Mouse (Mus musculus) limb, embryonic 13.5 days (tissue): ENCODE data around the gene Pkd1l3. TPM values are rescaled to one million over a fixed set of nuclear protein-coding genes. Genes with fewer than 3 reads are reported as not detected.

ENCODE experiments used
- ATAC-seq: fragments of 200-750 bp; cut with Nextera tagmentation; 2 replicates; pipeline ENCODE4 v1.8.0; 2017; ENCODE audit warnings: low read depth, moderate number of reproducible peaks, moderate TSS enrichment; ENCODE audit not compliant: low FRiP score
- H3K27ac ChIP-seq: fragments of 300-500 bp; sonication (generic); 2 replicates; pipeline ENCODE4 v1.5.1; 2015; ENCODE audit warnings: inconsistent platforms, mild to moderate bottlenecking, moderate library complexity
- H3K27me3 ChIP-seq: fragments of 300-500 bp; sonication (generic); 2 replicates; pipeline ENCODE4 v1.6.1; 2015; ENCODE audit warnings: mild to moderate bottlenecking, inconsistent platforms
- H3K36me3 ChIP-seq: fragments of 300-500 bp; sonication (generic); 2 replicates; pipeline ENCODE4 v1.6.1; 2015; ENCODE audit warnings: inconsistent platforms, mild to moderate bottlenecking, moderate library complexity
- H3K4me1 ChIP-seq: fragments of 300-500 bp; sonication (generic); 2 replicates; pipeline ENCODE4 v1.6.1; 2015; ENCODE audit warnings: inconsistent platforms
- H3K4me2 ChIP-seq: fragments of 300-500 bp; sonication (generic); replicated peaks from 2 replicates; pipeline ENCODE4 v1.6.1; 2015; ENCODE audit warnings: inconsistent platforms, mild to moderate bottlenecking, moderate library complexity
- H3K4me3 ChIP-seq: fragments of 300-500 bp; sonication (generic); 2 replicates; pipeline ENCODE4 v1.5.1; 2015; ENCODE audit warnings: moderate library complexity, mild to moderate bottlenecking, inconsistent platforms
- H3K9ac ChIP-seq: fragments of 300-500 bp; sonication (generic); 2 replicates; pipeline ENCODE4 v1.6.1; 2015; ENCODE audit warnings: mild to moderate bottlenecking, inconsistent platforms
- H3K9me3 ChIP-seq: fragments of 300-500 bp; sonication (generic); 2 replicates; pipeline ENCODE4 v1.6.1; 2016; ENCODE audit warnings: inconsistent platforms
- whole genome bisulfite sequencing: fragments of 180-500 bp; shearing (Covaris S2); methylation state at CpG from one replicate; pipeline ENCODE4 v1.1.7; 2015; 5-methylcytosine and 5-hydroxymethylcytosine counted together
- polyA plus RNA-seq: library from polyadenylated mRNA; unstranded; fragments of >200 nt; fragmentation: Nextera tagmentation; extraction: Ambion mirVana; gene quantifications from 2 replicates; pipeline ENCODE4 v1.2.1, GENCODE M21; 2015

The Pkd1l3 gene
- polyA plus RNA-seq, 1 experiment from 2014 or later, result 0.10 TPM

GRCm38 (mm10) chr8:109591367-109591766 is 22.9 kb upstream of the Pkd1l3 start:
- H3K9me3 ChIP-seq, result no peaks in the 10 kb centered on the region
- H3K36me3 ChIP-seq, result peaks cover 46% of the 10 kb centered on the region
- H3K9ac ChIP-seq, result no peak overlapping the region
- WGBS, result 83% methylated on average over 3 of the region's 3 CpGs
- H3K4me2 ChIP-seq, result no peak overlapping the region
- no peak overlapping the region for H3K4me3 ChIP-seq
- ATAC-seq, result no peak
- no peaks in the 10 kb centered on the region for H3K4me1 ChIP-seq
- no peak overlapping the region for H3K27ac ChIP-seq
- no peaks in the 10 kb centered on the region for H3K27me3 ChIP-seq

DNA sequence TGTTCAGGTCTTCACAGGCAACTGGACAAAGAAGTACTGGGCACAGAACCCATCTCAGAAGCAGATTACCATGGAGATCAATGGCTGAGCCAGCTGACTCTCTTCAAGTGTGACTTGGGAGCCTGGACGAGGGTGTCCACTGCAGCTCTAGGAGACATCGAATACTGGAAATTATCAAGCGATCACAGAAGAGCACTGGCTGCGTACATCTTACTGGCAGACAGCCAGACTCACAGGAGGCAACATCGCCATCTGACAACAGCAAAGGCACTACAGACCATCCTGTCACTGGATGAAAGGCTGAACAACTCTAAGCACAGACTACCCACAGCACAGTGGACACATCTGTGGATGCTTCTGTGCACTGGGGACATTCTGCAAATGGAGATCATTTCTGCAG is 22.2 kb upstream of the Pkd1l3 start:
- WGBS, result 93% methylated on average over 5 of the region's 5 CpGs
- H3K4me3 ChIP-seq, result no peak overlapping the region
- ATAC-seq, result no peak
- no peak overlapping the region for H3K9ac ChIP-seq
- no peak overlapping the region for H3K27ac ChIP-seq
- H3K27me3 ChIP-seq, result no peaks in the 10 kb centered on the region
- no peaks in the 10 kb centered on the region for H3K9me3 ChIP-seq
- no peak overlapping the region for H3K4me2 ChIP-seq
- peaks cover 52% of the 10 kb centered on the region for H3K36me3 ChIP-seq
- no peaks in the 10 kb centered on the region for H3K4me1 ChIP-seq

DNA sequence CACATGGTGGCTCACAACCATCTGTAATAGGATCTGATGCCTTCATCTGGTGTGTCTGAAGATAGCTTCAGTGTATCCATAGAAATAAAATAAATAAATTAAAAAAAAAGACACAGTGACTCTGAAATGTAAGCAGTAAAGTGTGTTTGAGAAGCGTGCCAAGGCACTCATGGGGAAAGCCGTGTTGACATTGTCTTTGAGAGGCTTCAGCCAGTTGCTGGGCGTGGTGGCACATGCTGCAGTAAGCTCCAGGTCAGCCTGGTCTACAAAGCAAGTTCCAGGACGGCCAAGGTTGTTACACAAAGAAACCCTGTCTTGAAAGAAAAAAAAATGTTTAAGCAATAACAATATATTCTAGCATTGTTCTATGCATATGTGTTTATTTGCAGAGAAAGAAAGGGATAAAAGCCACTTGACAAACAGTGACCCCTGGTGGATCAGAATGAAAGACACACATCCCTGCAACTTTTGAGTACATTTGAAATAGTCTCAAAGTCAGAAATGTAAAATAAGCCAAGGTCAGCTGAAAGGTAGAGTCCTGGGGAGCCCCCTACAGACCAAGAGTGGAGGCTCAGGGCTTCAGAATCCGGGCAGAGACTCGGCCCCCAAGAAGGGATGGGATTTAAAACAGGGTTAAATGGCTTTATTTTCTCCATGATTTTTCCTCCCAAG is 21.1 kb upstream of the Pkd1l3 start:
- H3K4me2 ChIP-seq, result no peak overlapping the region
- H3K9me3 ChIP-seq, result no peaks in the 10 kb centered on the region
- no peak for ATAC-seq
- no peak overlapping the region for H3K9ac ChIP-seq
- no peaks in the 10 kb centered on the region for H3K27me3 ChIP-seq
- no peak overlapping the region for H3K4me3 ChIP-seq
- no peaks in the 10 kb centered on the region for H3K4me1 ChIP-seq
- WGBS, result 79% methylated on average over 6 of the region's 6 CpGs
- no peak overlapping the region for H3K27ac ChIP-seq
- peaks cover 54% of the 10 kb centered on the region for H3K36me3 ChIP-seq

DNA sequence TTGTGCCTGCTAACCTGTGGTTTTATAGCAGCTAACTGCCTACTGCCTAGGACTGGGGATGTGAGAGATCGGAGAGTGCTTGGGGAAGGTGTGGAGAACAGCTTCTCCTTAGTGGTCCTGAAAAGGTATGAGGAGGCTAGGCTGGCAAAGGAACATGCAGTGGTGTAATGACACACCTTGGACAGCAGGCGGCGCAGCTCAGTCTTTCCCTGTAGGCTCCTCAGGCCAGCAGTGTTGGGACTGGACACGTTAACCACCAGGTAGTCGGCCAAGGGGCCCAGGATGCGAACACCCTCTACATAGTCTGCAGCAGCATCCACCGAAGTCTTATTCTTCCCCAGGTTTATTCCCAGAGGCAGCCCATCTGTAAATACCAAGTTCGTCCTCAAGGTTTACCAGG is 18.5 kb upstream of the Pkd1l3 start:
- H3K27me3 ChIP-seq, result no peaks in the 10 kb centered on the region
- 51% methylated on average over 8 of the region's 8 CpGs for WGBS
- no peak overlapping the region for H3K4me2 ChIP-seq
- no peaks in the 10 kb centered on the region for H3K9me3 ChIP-seq
- H3K4me3 ChIP-seq, result no peak overlapping the region
- H3K27ac ChIP-seq, result no peak overlapping the region
- no peak for ATAC-seq
- no peaks in the 10 kb centered on the region for H3K4me1 ChIP-seq
- peaks cover 75% of the 10 kb centered on the region for H3K36me3 ChIP-seq
- no peak overlapping the region for H3K9ac ChIP-seq

GRCm38 (mm10) chr8:109606725-109607124 is 7.6 kb upstream of the Pkd1l3 start:
- no peaks in the 10 kb centered on the region for H3K27me3 ChIP-seq
- H3K36me3 ChIP-seq, result peaks cover 35% of the 10 kb centered on the region
- peaks cover 16% of the 10 kb centered on the region for H3K4me1 ChIP-seq
- H3K9ac ChIP-seq, result no peak overlapping the region
- no peak for ATAC-seq
- H3K4me2 ChIP-seq, result no peak overlapping the region
- H3K27ac ChIP-seq, result no peak overlapping the region
- H3K9me3 ChIP-seq, result no peaks in the 10 kb centered on the region
- H3K4me3 ChIP-seq, result no peak overlapping the region
- WGBS, result 74% methylated on average over 2 of the region's 2 CpGs

- H3K9ac ChIP-seq, result peak overlapping the region; percentile 70
- H3K4me1 ChIP-seq, result peaks cover 16% of the 10 kb centered on the region
- peak overlapping the region; percentile 84 for H3K4me2 ChIP-seq
- H3K36me3 ChIP-seq, result peaks cover 27% of the 10 kb centered on the region
- no peaks in the 10 kb centered on the region for H3K9me3 ChIP-seq
- peak overlapping the region; percentile 63 for H3K4me3 ChIP-seq
- no peak for ATAC-seq
- WGBS, result 13% methylated on average over 12 of the region's 12 CpGs
- peak overlapping the region; percentile 93; the same call in 1 of the 2 replicates for H3K27ac ChIP-seq
- H3K27me3 ChIP-seq, result no peaks in the 10 kb centered on the region
Measured at GRCm38 (mm10) chr8:109607650-109608049, 6.7 kb upstream of the Pkd1l3 start.

DNA sequence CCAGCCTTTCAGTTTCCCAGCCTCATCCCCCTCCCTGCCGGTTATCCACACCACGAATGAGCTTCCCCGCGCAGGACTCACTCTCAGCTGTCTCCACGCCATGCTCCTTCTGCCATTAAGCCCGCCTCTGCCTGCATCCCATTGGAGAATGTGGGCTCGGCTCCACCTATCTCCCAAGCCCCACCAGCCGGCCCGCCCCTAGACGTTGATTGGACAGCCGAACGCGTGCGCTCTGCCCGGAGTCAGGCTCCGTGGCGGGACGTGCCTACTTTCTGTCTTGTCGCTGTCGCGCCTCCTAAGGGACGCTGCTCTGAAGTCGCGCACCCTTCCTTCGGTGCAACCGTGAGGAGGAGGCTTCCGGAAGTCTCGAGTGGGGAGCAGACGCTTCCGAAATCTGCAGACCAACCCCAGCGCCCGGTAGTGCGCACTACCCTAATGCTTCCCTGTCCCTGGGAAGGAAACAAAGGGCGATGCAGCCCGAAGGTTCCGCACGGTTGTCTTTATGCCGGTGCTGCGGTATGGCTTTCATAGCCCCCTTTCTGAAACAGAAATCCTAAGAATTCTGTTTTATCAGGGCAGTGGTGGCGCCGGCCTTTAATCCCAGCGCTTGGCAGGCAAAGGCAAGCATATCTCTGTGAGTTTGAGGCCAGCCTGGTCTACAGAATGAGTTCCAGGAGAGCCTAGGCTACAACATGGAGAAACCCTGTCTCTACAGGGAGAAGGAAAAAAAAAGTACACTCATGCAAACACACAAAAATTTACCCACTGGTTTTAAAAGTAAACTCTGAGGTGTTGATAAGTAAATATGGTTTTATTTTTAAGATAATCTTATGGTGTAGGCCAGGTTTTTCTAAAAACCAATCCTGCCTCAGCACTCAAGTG is 5.8 kb upstream of the Pkd1l3 start, which contains the start of gene Dhodh:
Gene Dhodh (minus strand): TSS at position 403 of the 882 bp plus-strand sequence.
- peak; percentile 99 for ATAC-seq
- WGBS, result under 1% methylated on average over 42 of the region's 42 CpGs

DNA sequence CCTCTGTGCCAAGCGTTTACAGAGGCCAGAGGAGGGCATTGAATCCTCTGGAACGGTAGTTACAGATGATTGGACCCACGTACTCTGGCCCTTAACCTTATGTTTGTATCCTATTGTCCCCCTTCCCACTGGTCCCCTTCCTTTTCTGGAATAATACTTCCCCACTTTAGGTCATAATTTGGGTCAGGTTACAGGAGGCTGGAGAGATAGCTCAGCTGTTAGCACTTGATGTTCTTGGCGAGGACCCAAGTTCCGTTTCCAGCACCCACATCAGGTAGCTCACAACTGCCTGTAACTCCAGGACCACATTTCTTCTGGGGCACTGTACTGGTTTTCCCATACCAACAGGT is 5.2 kb upstream of the Pkd1l3 start:
- ATAC-seq, result no peak

More for the DNA sequence above, 5.8 kb upstream of the Pkd1l3 start, which contains the start of gene Dhodh:
- H3K4me3 ChIP-seq, result peak within 1 kb of the TSS; percentile 63
- peak within 1 kb of the TSS; percentile 84 for H3K4me2 ChIP-seq
- peaks cover 16% of the 10 kb centered on the region for H3K4me1 ChIP-seq
- no peaks in the 10 kb centered on the region for H3K27me3 ChIP-seq
- H3K9me3 ChIP-seq, result no peaks in the 10 kb centered on the region
- peak within 1 kb of the TSS; percentile 93 for H3K27ac ChIP-seq
- peak within 1 kb of the TSS; percentile 70 for H3K9ac ChIP-seq
- H3K36me3 ChIP-seq, result peaks cover 18% of the 10 kb centered on the region

DNA sequence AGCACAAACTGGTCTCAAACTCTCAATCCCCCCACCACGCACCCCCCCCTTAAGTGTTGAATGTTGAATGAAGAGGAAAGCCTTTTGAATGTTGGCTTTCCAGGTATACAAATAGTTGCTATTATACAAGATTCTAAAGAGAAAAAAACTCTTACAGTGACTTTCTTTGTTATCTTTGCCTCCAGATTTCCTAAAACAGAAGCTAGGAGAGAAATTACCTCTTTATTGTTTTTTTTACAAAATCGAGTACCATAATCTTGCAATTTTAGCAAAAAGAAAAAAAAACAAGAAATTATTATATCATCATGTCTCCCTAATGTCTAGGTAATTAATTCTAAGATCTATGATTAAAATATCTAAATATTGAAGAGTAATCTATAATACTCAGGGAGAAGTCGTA is 1.3 kb downstream of the Pkd1l3 start:
- Histone ChIP-seq H3K9me3 (no peaks in the 10 kb centered on the region; the same call in 1 of the 2 replicates), H3K4me1 (no peaks in the 10 kb centered on the region), H3K4me2 (no peak overlapping the region), H3K27me3 (no peaks in the 10 kb centered on the region), H3K4me3 (no peak overlapping the region), H3K36me3 (no peaks in the 10 kb centered on the region), H3K9ac (no peak overlapping the region), H3K27ac (no peak overlapping the region)
- WGBS, result 91% methylated on average over 3 of the region's 3 CpGs
- ATAC-seq, result no peak

More for the DNA sequence above, 5.2 kb upstream of the Pkd1l3 start:
- H3K27ac ChIP-seq, result 0 out of 2 replicates have a peak overlapping the region, but pooled peaks have one; percentile 93
- H3K4me2 ChIP-seq, result peak overlapping the region; percentile 84
- H3K27me3 ChIP-seq, result no peaks in the 10 kb centered on the region
- peak overlapping the region; percentile 70 for H3K9ac ChIP-seq
- 13% methylated on average over 5 of the region's 5 CpGs for WGBS
- H3K4me3 ChIP-seq, result peak overlapping the region; percentile 63
- H3K4me1 ChIP-seq, result peaks cover 16% of the 10 kb centered on the region
- no peaks in the 10 kb centered on the region for H3K9me3 ChIP-seq
- peaks cover 12% of the 10 kb centered on the region for H3K36me3 ChIP-seq

DNA sequence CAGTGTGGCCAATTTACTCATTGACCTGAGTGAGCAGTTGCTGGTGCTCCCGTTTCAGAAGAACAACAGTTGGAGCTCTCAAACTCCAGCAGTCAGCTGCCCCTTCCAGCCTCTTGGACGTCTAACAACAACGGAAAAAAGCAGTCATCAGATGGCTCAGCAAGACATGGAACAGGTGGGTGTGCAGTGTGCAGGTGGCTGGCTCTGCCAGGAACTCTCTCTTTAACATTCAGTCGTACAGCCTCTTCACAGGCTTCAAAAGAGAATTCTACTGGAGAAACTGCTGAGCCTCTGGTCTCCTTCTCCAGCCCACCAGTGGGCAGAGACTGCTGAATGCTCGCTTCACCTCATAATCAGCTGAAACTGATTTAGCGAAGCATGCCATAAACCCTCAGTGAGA is 14.3 kb downstream of the Pkd1l3 start:
- no peak for ATAC-seq
- Histone ChIP-seq H3K27me3 (no peaks in the 10 kb centered on the region), H3K9ac (no peak overlapping the region), H3K9me3 (peaks cover 6% of the 10 kb centered on the region; the same call in 1 of the 2 replicates), H3K36me3 (no peaks in the 10 kb centered on the region), H3K4me3 (no peak overlapping the region), H3K4me2 (no peak overlapping the region), H3K27ac (no peak overlapping the region), H3K4me1 (no peaks in the 10 kb centered on the region)
- 62% methylated on average over 6 of the region's 6 CpGs for WGBS

- no peak for ATAC-seq
- Histone ChIP-seq H3K4me1 (no peaks in the 10 kb centered on the region), H3K9me3 (no peaks in the 10 kb centered on the region), H3K4me3 (no peak overlapping the region), H3K4me2 (no peak overlapping the region), H3K27me3 (no peaks in the 10 kb centered on the region), H3K27ac (no peak overlapping the region), H3K9ac (no peak overlapping the region), H3K36me3 (no peaks in the 10 kb centered on the region)
- 83% methylated on average over 5 of the region's 5 CpGs for WGBS
Measured at GRCm38 (mm10) chr8:109632498-109632897, 18.2 kb downstream of the Pkd1l3 start.

DNA sequence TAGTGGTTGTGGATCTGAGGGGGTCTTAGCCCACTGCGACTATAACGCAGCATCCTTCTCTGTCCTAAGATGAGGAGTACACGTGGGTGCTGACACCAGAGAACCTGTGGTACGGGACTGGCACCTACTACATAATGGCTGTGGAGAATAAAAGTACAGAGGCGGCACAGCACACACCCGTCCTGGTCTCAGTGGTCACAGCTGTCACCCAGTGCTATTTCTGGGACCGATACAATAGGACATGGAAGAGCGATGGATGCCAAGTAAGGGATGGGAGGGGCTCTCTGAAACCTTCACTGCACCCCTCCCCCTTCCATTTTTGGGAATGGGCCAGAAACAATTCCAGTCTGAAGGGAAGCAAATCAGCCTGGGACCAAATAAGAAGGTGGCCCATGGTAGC is 20.8 kb downstream of the Pkd1l3 start:
- H3K27me3 ChIP-seq, result no peaks in the 10 kb centered on the region
- no peak for ATAC-seq
- 93% methylated on average over 8 of the region's 8 CpGs for WGBS
- H3K9me3 ChIP-seq, result no peaks in the 10 kb centered on the region
- no peak overlapping the region for H3K4me3 ChIP-seq
- H3K4me1 ChIP-seq, result no peaks in the 10 kb centered on the region
- no peak overlapping the region for H3K4me2 ChIP-seq
- no peak overlapping the region for H3K27ac ChIP-seq
- H3K36me3 ChIP-seq, result no peaks in the 10 kb centered on the region
- H3K9ac ChIP-seq, result no peak overlapping the region
